Comparison of ENCODE assay signal across 1 mouse cellular context in genomic region chr7:44863982-44864494, GRCm38 (mm10).
TF ChIP-seq lines count a peak whose summit lies in the region.

No protein-coding gene starts in this region.

TF ChIP-seq in myocyte, 11 proteins besides CTCF, POLR2A, EP300 and RAD21:
- TF ChIP-seq MAX (IDR thresholded peaks at IDR 0.05; ENCODE audit: low read depth) (no peak), REST (IDR thresholded peaks at IDR 0.05; ENCODE audit: insufficient read depth, insufficient read length) (no peak), POLR2AphosphoS2 (IDR thresholded peaks at IDR 0.05; ENCODE audit: insufficient read length, low read depth) (peak; percentile 62)
